Mouse (Mus musculus): ENCODE measurements around the gene Pkp3. TPM values are rescaled to one million over a fixed set of nuclear protein-coding genes. Genes with fewer than 3 reads are reported as not detected.
A peak's percentile ranks its signal among the peaks of the same experiment; 100 is the strongest.

Pkp3 gene
- polyA plus RNA-seq, 1 experiment from 2014 or later: 10.5 TPM

GRCm38 (mm10) chr7:141042539-141042938 is 35.5 kb upstream of the Pkp3 start:
- peaks cover 14% of the 10 kb centered on the region; the same call in 1 of the 2 replicates for H3K4me1 ChIP-seq (ENCODE audit: insufficient read depth, low read length)
- no peaks in the 10 kb centered on the region for H3K27me3 ChIP-seq (ENCODE audit: insufficient read depth, low read length)
- ATAC-seq (ENCODE audit: low FRiP score, low TSS enrichment): no peak
- H3K9ac ChIP-seq (replicated peaks; ENCODE audit: low read length): no peak overlapping the region
- 39% methylated on average over 4 of the region's 4 CpGs for WGBS
- H3K36me3 ChIP-seq (ENCODE audit: insufficient read depth, low read length): no peaks in the 10 kb centered on the region
- no peak overlapping the region for H3K27ac ChIP-seq (ENCODE audit: low read length)
- H3K4me3 ChIP-seq (ENCODE audit: low read length): no peak overlapping the region
- no peak overlapping the region for H3K4me2 ChIP-seq (replicated peaks; ENCODE audit: low read depth, low read length)
- no peaks in the 10 kb centered on the region for H3K9me3 ChIP-seq (ENCODE audit: low read length)

GRCm38 (mm10) chr7:141046931-141047580 is 31.0 kb upstream of the Pkp3 start:
- WGBS: 55% methylated on average over 6 of the region's 6 CpGs
- no peaks in the 10 kb centered on the region for H3K27me3 ChIP-seq (ENCODE audit: insufficient read depth, low read length)
- peaks cover 19% of the 10 kb centered on the region; the same call in 1 of the 2 replicates for H3K4me1 ChIP-seq (ENCODE audit: insufficient read depth, low read length)
- no peaks in the 10 kb centered on the region for H3K36me3 ChIP-seq (ENCODE audit: insufficient read depth, low read length)
- 0 out of 2 replicates have a peak overlapping the region, but pooled peaks have one; percentile 5 for H3K9ac ChIP-seq (replicated peaks; ENCODE audit: low read length)
- H3K9me3 ChIP-seq (ENCODE audit: low read length): no peaks in the 10 kb centered on the region
- H3K4me3 ChIP-seq (ENCODE audit: low read length): no peak overlapping the region
- H3K4me2 ChIP-seq (replicated peaks; ENCODE audit: low read depth, low read length): peak overlapping the region; percentile 86
- peak overlapping the region; percentile 89 for H3K27ac ChIP-seq (ENCODE audit: low read length)
- ATAC-seq (ENCODE audit: low FRiP score, low TSS enrichment): peak; percentile 33; the same call in 1 of the 2 replicates

- Histone ChIP-seq H3K4me1 (ENCODE audit: insufficient read depth, low read length) (peaks cover 19% of the 10 kb centered on the region; the same call in 1 of the 2 replicates), H3K4me2 (replicated peaks; ENCODE audit: low read depth, low read length) (peak overlapping the region; percentile 86), H3K36me3 (ENCODE audit: insufficient read depth, low read length) (no peaks in the 10 kb centered on the region), H3K27me3 (ENCODE audit: insufficient read depth, low read length) (no peaks in the 10 kb centered on the region), H3K9me3 (ENCODE audit: low read length) (no peaks in the 10 kb centered on the region), H3K9ac (replicated peaks; ENCODE audit: low read length) (peak overlapping the region; percentile 65), H3K27ac (ENCODE audit: low read length) (peak overlapping the region; percentile 95), H3K4me3 (ENCODE audit: low read length) (peak overlapping the region; percentile 43)
- 5% methylated on average over 14 of the region's 19 CpGs for WGBS
- peak; percentile 93 for ATAC-seq (ENCODE audit: low FRiP score, low TSS enrichment)
These were observed 30.3 kb upstream of the Pkp3 start for GRCm38 (mm10) chr7:141047581-141048225.

- Histone ChIP-seq H3K4me2 (replicated peaks; ENCODE audit: low read depth, low read length) (peak overlapping the region; percentile 86), H3K27me3 (ENCODE audit: insufficient read depth, low read length) (no peaks in the 10 kb centered on the region), H3K4me1 (ENCODE audit: insufficient read depth, low read length) (peaks cover 19% of the 10 kb centered on the region; the same call in 1 of the 2 replicates), H3K36me3 (ENCODE audit: insufficient read depth, low read length) (no peaks in the 10 kb centered on the region), H3K4me3 (ENCODE audit: low read length) (peak overlapping the region; percentile 43), H3K9me3 (ENCODE audit: low read length) (no peaks in the 10 kb centered on the region), H3K9ac (replicated peaks; ENCODE audit: low read length) (peak overlapping the region; percentile 65), H3K27ac (ENCODE audit: low read length) (peak overlapping the region; percentile 95)
- ATAC-seq (ENCODE audit: low FRiP score, low TSS enrichment): peak; percentile 90
- 8% methylated on average over 21 of the region's 21 CpGs for WGBS
These were observed 29.5 kb upstream of the Pkp3 start for GRCm38 (mm10) chr7:141048226-141049218.

GRCm38 (mm10) chr7:141049326-141049725 is 28.7 kb upstream of the Pkp3 start:
- Histone ChIP-seq H3K9ac (replicated peaks; ENCODE audit: low read length) (no peak overlapping the region), H3K27me3 (ENCODE audit: insufficient read depth, low read length) (no peaks in the 10 kb centered on the region), H3K4me2 (replicated peaks; ENCODE audit: low read depth, low read length) (no peak overlapping the region), H3K36me3 (ENCODE audit: insufficient read depth, low read length) (no peaks in the 10 kb centered on the region), H3K9me3 (ENCODE audit: low read length) (no peaks in the 10 kb centered on the region), H3K4me3 (ENCODE audit: low read length) (no peak overlapping the region), H3K4me1 (ENCODE audit: insufficient read depth, low read length) (peaks cover 19% of the 10 kb centered on the region; the same call in 1 of the 2 replicates), H3K27ac (ENCODE audit: low read length) (no peak overlapping the region)
- WGBS: 66% methylated on average over 2 of the region's 2 CpGs
- no peak for ATAC-seq (ENCODE audit: low FRiP score, low TSS enrichment)

GRCm38 (mm10) chr7:141051060-141051685 is 26.8 kb upstream of the Pkp3 start:
- Histone ChIP-seq H3K9ac (replicated peaks; ENCODE audit: low read length) (no peak overlapping the region), H3K4me2 (replicated peaks; ENCODE audit: low read depth, low read length) (no peak overlapping the region), H3K27ac (ENCODE audit: low read length) (no peak overlapping the region), H3K9me3 (ENCODE audit: low read length) (no peaks in the 10 kb centered on the region), H3K36me3 (ENCODE audit: insufficient read depth, low read length) (no peaks in the 10 kb centered on the region), H3K4me3 (ENCODE audit: low read length) (no peak overlapping the region), H3K4me1 (ENCODE audit: insufficient read depth, low read length) (peaks cover 19% of the 10 kb centered on the region; the same call in 1 of the 2 replicates), H3K27me3 (ENCODE audit: insufficient read depth, low read length) (no peaks in the 10 kb centered on the region)
- no peak for ATAC-seq (ENCODE audit: low FRiP score, low TSS enrichment)
- WGBS: 70% methylated on average over 17 of the region's 17 CpGs

- no peak for ATAC-seq (ENCODE audit: low FRiP score, low TSS enrichment)
- WGBS: 85% methylated on average over 4 of the region's 4 CpGs
- H3K4me1 ChIP-seq (ENCODE audit: insufficient read depth, low read length): peaks cover 13% of the 10 kb centered on the region; the same call in 1 of the 2 replicates
- no peak overlapping the region for H3K9ac ChIP-seq (replicated peaks; ENCODE audit: low read length)
- H3K27ac ChIP-seq (ENCODE audit: low read length): no peak overlapping the region
- H3K4me2 ChIP-seq (replicated peaks; ENCODE audit: low read depth, low read length): no peak overlapping the region
- H3K9me3 ChIP-seq (ENCODE audit: low read length): no peaks in the 10 kb centered on the region
- no peaks in the 10 kb centered on the region for H3K27me3 ChIP-seq (ENCODE audit: insufficient read depth, low read length)
- H3K36me3 ChIP-seq (ENCODE audit: insufficient read depth, low read length): no peaks in the 10 kb centered on the region
- no peak overlapping the region for H3K4me3 ChIP-seq (ENCODE audit: low read length)
These were observed 26.0 kb upstream of the Pkp3 start for GRCm38 (mm10) chr7:141052016-141052415.

- Histone ChIP-seq H3K36me3 (ENCODE audit: insufficient read depth, low read length) (no peaks in the 10 kb centered on the region), H3K27me3 (ENCODE audit: insufficient read depth, low read length) (no peaks in the 10 kb centered on the region), H3K4me1 (ENCODE audit: insufficient read depth, low read length) (peaks cover 9% of the 10 kb centered on the region; the same call in 1 of the 2 replicates), H3K9ac (replicated peaks; ENCODE audit: low read length) (no peak overlapping the region), H3K9me3 (ENCODE audit: low read length) (no peaks in the 10 kb centered on the region), H3K27ac (ENCODE audit: low read length) (no peak overlapping the region), H3K4me2 (replicated peaks; ENCODE audit: low read depth, low read length) (no peak overlapping the region), H3K4me3 (ENCODE audit: low read length) (no peak overlapping the region)
- no peak for ATAC-seq (ENCODE audit: low FRiP score, low TSS enrichment)
- 83% methylated on average over 2 of the region's 2 CpGs for WGBS
These were observed 25.6 kb upstream of the Pkp3 start for GRCm38 (mm10) chr7:141052421-141052820.

GRCm38 (mm10) chr7:141055785-141056184 is 22.2 kb upstream of the Pkp3 start:
- WGBS: 86% methylated on average over 4 of the region's 4 CpGs
- no peak overlapping the region for H3K4me2 ChIP-seq (replicated peaks; ENCODE audit: low read depth, low read length)

More at GRCm38 (mm10) chr7:141055785-141056184, 22.2 kb upstream of the Pkp3 start:
- Histone ChIP-seq H3K36me3 (ENCODE audit: insufficient read depth, low read length) (no peaks in the 10 kb centered on the region), H3K4me3 (ENCODE audit: low read length) (no peak overlapping the region), H3K27ac (ENCODE audit: low read length) (no peak overlapping the region), H3K9me3 (ENCODE audit: low read length) (no peaks in the 10 kb centered on the region), H3K27me3 (ENCODE audit: insufficient read depth, low read length) (no peaks in the 10 kb centered on the region), H3K4me1 (ENCODE audit: insufficient read depth, low read length) (peaks cover 5% of the 10 kb centered on the region; the same call in 1 of the 2 replicates), H3K9ac (replicated peaks; ENCODE audit: low read length) (no peak overlapping the region)
- ATAC-seq (ENCODE audit: low FRiP score, low TSS enrichment): no peak

All from kidney, embryonic 16.5 days (tissue).